Mouse (Mus musculus) lung, postnatal 0 days (tissue): ENCODE data around the gene Ybx2. TPM values are rescaled to one million over a fixed set of nuclear protein-coding genes. Genes with fewer than 3 reads are reported as not detected.

Experiments used
- ATAC-seq: fragments of 200-750 bp; cut with Nextera tagmentation; 2 replicates; pipeline ENCODE4 v1.8.0; 2017; ENCODE audit warnings: moderate library complexity
- DNase-seq: peaks from one replicate; pipeline ENCODE4 v3.0.0-alpha.2; 2016; ENCODE audit warnings: low spot score
- H3K27ac ChIP-seq: fragments of 300-500 bp; sonication (generic); 2 replicates; pipeline ENCODE4 v1.5.1; 2014; ENCODE audit warnings: antibody characterized with exemption, mild to moderate bottlenecking, low read length, mixed read lengths
- H3K27me3 ChIP-seq: fragments of 300-500 bp; sonication (generic); replicated peaks from 2 replicates; pipeline ENCODE4 v1.6.1; 2014; ENCODE audit warnings: low read length, mixed read lengths; ENCODE audit not compliant: insufficient read depth
- H3K36me3 ChIP-seq: fragments of 300-500 bp; sonication (generic); 2 replicates; pipeline ENCODE4 v1.6.1; 2014; ENCODE audit warnings: low read length, mixed read lengths; ENCODE audit not compliant: insufficient read depth
- H3K4me1 ChIP-seq: fragments of 300-500 bp; sonication (generic); 2 replicates; pipeline ENCODE4 v1.6.1; 2014; ENCODE audit warnings: antibody characterized with exemption, low read depth, low read length, mixed read lengths; ENCODE audit not compliant: insufficient read depth
- H3K4me2 ChIP-seq: fragments of 300-500 bp; sonication (generic); replicated peaks from 2 replicates; pipeline ENCODE4 v1.6.1; 2014; ENCODE audit warnings: low read depth, mild to moderate bottlenecking, low read length, moderate library complexity, mixed read lengths
- H3K4me3 ChIP-seq: fragments of 300-500 bp; sonication (generic); 2 replicates; pipeline ENCODE4 v1.5.1; 2014; ENCODE audit warnings: low read depth, low read length
- H3K9ac ChIP-seq: fragments of 300-500 bp; sonication (generic); replicated peaks from 2 replicates; pipeline ENCODE4 v1.6.1; 2014; ENCODE audit warnings: low read depth, mild to moderate bottlenecking
- H3K9me3 ChIP-seq: fragments of 300-500 bp; sonication (generic); 2 replicates; pipeline ENCODE4 v1.6.1; 2016; ENCODE audit warnings: low read length, mixed read lengths
- CTCF ChIP-seq: IDR thresholded peaks from 2 replicates; pipeline ENCODE4 v1.5.1; 2016; ENCODE audit warnings: antibody characterized with exemption, mild to moderate bottlenecking
- EP300 ChIP-seq: IDR thresholded peaks from 2 replicates; pipeline ENCODE4 v1.6.1; 2016; ENCODE audit warnings: antibody characterized with exemption, mild to moderate bottlenecking, control low read depth
- WGBS: fragments of 180-500 bp; shearing (Covaris S2); extraction: QIAGEN DNeasy Blood & Tissue Kit; methylation state at CpG from one replicate; pipeline ENCODE4 v1.1.7; 2014; 5-methylcytosine and 5-hydroxymethylcytosine counted together
- microRNA-seq: library from miRNA; unstranded; fragments of <30 nt; microRNA quantifications from one replicate; pipeline ENCODE4, GENCODE M21; 2016
- polyA plus RNA-seq: library from polyadenylated mRNA; unstranded; fragments of >200 nt; fragmentation: Nextera tagmentation; extraction: Ambion mirVana; gene quantifications from 2 replicates; pipeline ENCODE4 v1.2.1, GENCODE M21; 2015

Ybx2 gene
- polyA plus RNA-seq, 1 experiment from 2014 or later = 1.1 TPM

DNA sequence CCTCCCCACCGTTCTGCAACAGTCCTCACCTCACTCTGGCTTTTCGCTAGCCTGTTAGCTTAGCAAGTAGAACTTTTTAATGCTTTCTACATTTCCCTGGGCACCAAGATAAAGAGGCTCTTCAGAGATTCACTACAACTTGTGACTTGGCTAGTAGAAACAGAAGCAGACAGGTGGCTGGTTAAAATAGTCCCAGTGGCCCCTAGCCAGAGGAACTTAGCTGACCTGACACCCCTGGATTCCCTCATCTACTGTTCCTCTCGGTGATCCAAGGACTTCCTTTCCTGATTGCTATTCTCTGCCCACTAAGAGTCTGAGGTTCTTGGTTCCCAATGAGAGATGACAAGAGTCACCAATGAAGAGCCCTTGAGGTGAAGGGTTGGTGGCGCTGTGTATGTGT, 47.8 kb downstream of the Ybx2 start:
- no peak for TF ChIP-seq CTCF
- TF ChIP-seq EP300 = no peak

DNA sequence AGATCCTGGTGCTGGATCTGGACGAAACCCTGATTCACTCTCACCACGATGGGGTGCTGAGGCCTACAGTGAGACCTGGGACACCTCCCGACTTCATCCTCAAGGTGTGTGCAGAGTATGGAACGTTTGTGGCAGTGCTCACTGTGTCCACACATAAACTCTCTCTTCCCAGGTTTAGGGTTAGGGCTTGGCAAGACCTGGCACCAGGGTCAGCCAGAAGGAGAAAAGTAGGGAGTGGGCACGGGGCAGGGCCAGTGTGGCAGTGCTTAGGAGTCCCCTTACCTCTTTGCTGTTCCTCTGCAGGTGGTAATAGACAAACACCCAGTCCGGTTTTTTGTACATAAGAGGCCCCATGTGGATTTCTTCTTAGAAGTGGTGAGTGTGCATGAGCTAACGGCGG, 48.8 kb downstream of the Ybx2 start:
- H3K36me3 ChIP-seq = peaks cover 13% of the 10 kb centered on the region; the same call in 1 of the 2 replicates
- DNase-seq (no peak), ATAC-seq (no peak)
- peaks cover 18% of the 10 kb centered on the region; the same call in 1 of the 2 replicates for H3K4me1 ChIP-seq
- 87% methylated on average over 8 of the region's 8 CpGs for WGBS
- H3K27ac ChIP-seq = no peak overlapping the region
- no peak for TF ChIP-seq EP300
- no peak for TF ChIP-seq CTCF
- H3K9ac ChIP-seq = no peak overlapping the region
- no peaks in the 10 kb centered on the region for H3K27me3 ChIP-seq
- no peak overlapping the region for H3K4me3 ChIP-seq
- no peak overlapping the region for H3K4me2 ChIP-seq
- H3K9me3 ChIP-seq = no peaks in the 10 kb centered on the region

More for the DNA sequence above, 47.8 kb downstream of the Ybx2 start:
- H3K9me3 ChIP-seq = no peaks in the 10 kb centered on the region
- no peak for DNase-seq
- 69% methylated on average over 4 of the region's 4 CpGs for WGBS
- no peak overlapping the region for H3K9ac ChIP-seq
- peaks cover 13% of the 10 kb centered on the region; the same call in 1 of the 2 replicates for H3K36me3 ChIP-seq
- peaks cover 22% of the 10 kb centered on the region; the same call in 1 of the 2 replicates for H3K4me1 ChIP-seq
- peak overlapping the region; percentile 94; the same call in 1 of the 2 replicates for H3K4me2 ChIP-seq
- peak overlapping the region; percentile 21; the same call in 1 of the 2 replicates for H3K27ac ChIP-seq
- ATAC-seq = no peak
- no peaks in the 10 kb centered on the region for H3K27me3 ChIP-seq
- H3K4me3 ChIP-seq = no peak overlapping the region

DNA sequence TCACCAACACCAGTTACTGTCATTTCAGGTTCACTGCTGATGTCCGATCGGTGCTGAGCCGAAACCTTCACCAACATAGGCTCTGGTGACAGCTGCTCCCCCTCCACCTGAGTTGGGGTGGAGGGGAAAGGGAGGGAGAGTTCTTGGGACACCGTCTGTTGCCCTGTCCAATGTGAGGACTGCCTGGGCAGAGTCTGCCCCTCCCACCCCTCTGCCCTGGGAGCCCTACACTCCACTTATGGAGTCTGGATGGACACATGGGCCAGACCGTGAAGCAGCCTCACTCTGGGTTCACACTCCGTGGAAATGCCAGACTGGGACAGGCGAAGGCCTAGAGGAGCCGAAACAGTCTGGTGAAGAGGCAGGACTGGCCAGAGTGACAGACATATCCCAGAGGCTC, 54.4 kb downstream of the Ybx2 start:
- TF ChIP-seq EP300 (no peak), CTCF (no peak)
- ATAC-seq (no peak), DNase-seq (peak; percentile 13)
- H3K27ac ChIP-seq = peak overlapping the region; percentile 87
- no peak overlapping the region for H3K4me3 ChIP-seq
- H3K9me3 ChIP-seq = no peaks in the 10 kb centered on the region
- H3K4me1 ChIP-seq = peaks cover 9% of the 10 kb centered on the region; the same call in 1 of the 2 replicates
- H3K36me3 ChIP-seq = peaks cover 14% of the 10 kb centered on the region; the same call in 1 of the 2 replicates
- 84% methylated on average over 8 of the region's 8 CpGs for WGBS
- H3K27me3 ChIP-seq = no peaks in the 10 kb centered on the region
- no peak overlapping the region for H3K4me2 ChIP-seq
- no peak overlapping the region for H3K9ac ChIP-seq

Small RNA genes within 50 kb of the gene (microRNA-seq; reads per million reads assigned to microRNA genes)
- gene Gm44349 = not detected

Other genes starting within 250 kb of the Ybx2 start
- 12.0 and 13.6 TPM in 2 replicates for gene Tnfsf12, start 239.9 kb upstream of the Ybx2 start, polyA plus RNA-seq
- 11.9 and 13.1 TPM in 2 replicates for gene Tnfsfm13, start 239.7 kb upstream of the Ybx2 start, polyA plus RNA-seq
- 14.0 and 15.3 TPM in 2 replicates for gene Polr2a, start 177.2 kb upstream of the Ybx2 start, polyA plus RNA-seq
- 1.0 TPM in 2 replicates for gene Slc35g3, start 173.8 kb upstream of the Ybx2 start, polyA plus RNA-seq
- gene Zbtb4, start 169.9 kb upstream of the Ybx2 start, polyA plus RNA-seq = 6.6 and 7.6 TPM in 2 replicates
- 15.6 and 16.2 TPM in 2 replicates for gene Chrnb1, start 139.9 kb upstream of the Ybx2 start, polyA plus RNA-seq
- gene Fgf11, start 133.9 kb upstream of the Ybx2 start, polyA plus RNA-seq = 0.57 and 0.95 TPM in 2 replicates
- 14.3 and 14.9 TPM in 2 replicates for gene Tmem102, start 130.2 kb upstream of the Ybx2 start, polyA plus RNA-seq
- gene Gm39566, start 120.5 kb upstream of the Ybx2 start, polyA plus RNA-seq = not detected in 2 replicates
- not detected in 2 replicates for gene Spem2, start 117.3 kb upstream of the Ybx2 start, polyA plus RNA-seq
- not detected in 2 replicates for gene Spem1, start 113.6 kb upstream of the Ybx2 start, polyA plus RNA-seq
- gene Nlgn2, start 98.0 kb upstream of the Ybx2 start, polyA plus RNA-seq = 2.9 and 3.9 TPM in 2 replicates
- gene Tmem256, start 97.3 kb upstream of the Ybx2 start, polyA plus RNA-seq = 365 and 395 TPM in 2 replicates
- gene Plscr3, start 89.4 kb upstream of the Ybx2 start, polyA plus RNA-seq = 107 and 114 TPM in 2 replicates
- gene Tnk1, start 77.1 kb upstream of the Ybx2 start, polyA plus RNA-seq = 6.1 and 7.6 TPM in 2 replicates
- not detected in 2 replicates for gene Tmem95, start 57.8 kb upstream of the Ybx2 start, polyA plus RNA-seq
- gene Kctd11, start 54.4 kb upstream of the Ybx2 start, polyA plus RNA-seq = 10.1 and 11.4 TPM in 2 replicates
- gene Acap1, start 40.3 kb upstream of the Ybx2 start, polyA plus RNA-seq = 1.5 and 1.7 TPM in 2 replicates
- 6.4 and 7.0 TPM in 2 replicates for gene 2810408A11Rik, start 34.8 kb upstream of the Ybx2 start, polyA plus RNA-seq
- 3.8 and 3.9 TPM in 2 replicates for gene Neurl4, start 34.7 kb upstream of the Ybx2 start, polyA plus RNA-seq
- gene Gps2, start 21.9 kb upstream of the Ybx2 start, polyA plus RNA-seq = 53.0 and 59.1 TPM in 2 replicates
- gene Eif5a, start 13.8 kb upstream of the Ybx2 start, polyA plus RNA-seq = 758 and 815 TPM in 2 replicates
- gene Slc2a4, start 12.4 kb downstream of the Ybx2 start, polyA plus RNA-seq = 3.7 and 4.3 TPM in 2 replicates
- gene Cldn7, start 29.0 kb downstream of the Ybx2 start, polyA plus RNA-seq = 212 and 230 TPM in 2 replicates
- 23.7 and 24.7 TPM in 2 replicates for gene Ctdnep1, start 45.4 kb downstream of the Ybx2 start, polyA plus RNA-seq
- gene Elp5, start 46.7 kb downstream of the Ybx2 start, polyA plus RNA-seq = 65.9 and 72.1 TPM in 2 replicates
- 624 and 645 TPM in 2 replicates for gene Gabarap, start 55.3 kb downstream of the Ybx2 start, polyA plus RNA-seq
- gene Phf23, start 60.0 kb downstream of the Ybx2 start, polyA plus RNA-seq = 57.5 and 61.3 TPM in 2 replicates
- 14.6 and 15.1 TPM in 2 replicates for gene Dvl2, start 64.8 kb downstream of the Ybx2 start, polyA plus RNA-seq
- gene Acadvl, start 79.6 kb downstream of the Ybx2 start, polyA plus RNA-seq = 92.0 and 95.2 TPM in 2 replicates
- 2.0 and 2.1 TPM in 2 replicates for gene Dlg4, start 81.1 kb downstream of the Ybx2 start, polyA plus RNA-seq
- 0.81 TPM in 2 replicates for gene Asgr1, start 118.3 kb downstream of the Ybx2 start, polyA plus RNA-seq
- not detected in 2 replicates for gene Asgr2, start 156.8 kb downstream of the Ybx2 start, polyA plus RNA-seq
- 0.90 and 1.2 TPM in 2 replicates for gene Mgl2, start 194.5 kb downstream of the Ybx2 start, polyA plus RNA-seq
- 0.54 and 0.70 TPM in 2 replicates for gene Clec10a, start 220.4 kb downstream of the Ybx2 start, polyA plus RNA-seq